ENCODE assay signal across 8 mouse cellular contexts in genomic region chr11:69192840-69193239, GRCm38 (mm10). TPM values are rescaled to one million over a fixed set of nuclear protein-coding genes. Genes with fewer than 3 reads are reported as not detected.
DNase-seq lines count a peak whose midpoint lies in the region.

No protein-coding gene starts in this region.

- peak; percentile 15 for DNase-seq in gastrocnemius, adult 18-20 months (ENCODE audit: low spot score)
- DNase-seq in gastrocnemius, adult 8-10 months (ENCODE audit: low spot score in 2 of 2): no peak
- peak; percentile 27 for DNase-seq in ovary, postnatal 36 days (ENCODE audit: low spot score)
- no peak for DNase-seq in ovary, postnatal 10 days (ENCODE audit: low spot score)
- peak; percentile 47 to 61 for DNase-seq in cerebellum, adult 18-20 months
- DNase-seq in heart, postnatal 36 days: peak; percentile 25 to 34
- peak; percentile 66 for DNase-seq in mesoderm, embryonic 11.5 days (ENCODE audit: low read depth, low spot score)
- DNase-seq in spleen, postnatal 14 days (ENCODE audit: low spot score in 2 of 2): no peak

- intact Hi-C loops in heart, postnatal 36 days (cut with DNase I): loop anchor here (1.0 to 5.0 kb wide), 3 partner anchors 51 to 319 kb away; no protein-coding TSS in a partner anchor

RNA-seq across cellular contexts. Expression of gene Alox8, which starts 4.8 kb away (rescaled TPM):
- total RNA-seq in gastrocnemius, adult 18-20 months (2021): not detected
- not detected for total RNA-seq in gastrocnemius, adult 8-10 months (2022)
- 1 to 10 TPM; 1.4 to 2.1 TPM for total RNA-seq in heart, postnatal 36 days (2021)

RNA-seq across cellular contexts. Expression of gene Alox12b, which starts 36.1 kb away (rescaled TPM):
- total RNA-seq in gastrocnemius, adult 18-20 months (2021): not detected
- not detected for total RNA-seq in gastrocnemius, adult 8-10 months (2022)
- total RNA-seq in heart, postnatal 36 days (2021): not detected

RNA-seq across cellular contexts. Expression of gene Gucy2e, which starts 44.0 kb away (rescaled TPM):
- total RNA-seq in gastrocnemius, adult 18-20 months (2021): not detected
- total RNA-seq in gastrocnemius, adult 8-10 months (2022): not detected
- 1 to 10 TPM; 1.5 to 1.7 TPM for total RNA-seq in heart, postnatal 36 days (2021)

Comparison
In these comparisons a context has a peak if more than half of its experiments do, and no peak if none do; other contexts are left out.
1. DNase-seq: peak in gastrocnemius, adult 18-20 months (single experiment), ovary, postnatal 36 days (single experiment), cerebellum, adult 18-20 months (2 of 2), heart, postnatal 36 days (2 of 2) and mesoderm, embryonic 11.5 days (single experiment); none in gastrocnemius, adult 8-10 months (0 of 2), ovary, postnatal 10 days (single experiment) and spleen, postnatal 14 days (0 of 2).